Mouse (Mus musculus): ENCODE results near the gene Gm20817.
"Not testable (repeated sequence)": the region's sequence is repeated elsewhere in the genome, so short reads cannot be mapped to it uniquely, and the experiment has no call there.

Gene Gm20817

DNA sequence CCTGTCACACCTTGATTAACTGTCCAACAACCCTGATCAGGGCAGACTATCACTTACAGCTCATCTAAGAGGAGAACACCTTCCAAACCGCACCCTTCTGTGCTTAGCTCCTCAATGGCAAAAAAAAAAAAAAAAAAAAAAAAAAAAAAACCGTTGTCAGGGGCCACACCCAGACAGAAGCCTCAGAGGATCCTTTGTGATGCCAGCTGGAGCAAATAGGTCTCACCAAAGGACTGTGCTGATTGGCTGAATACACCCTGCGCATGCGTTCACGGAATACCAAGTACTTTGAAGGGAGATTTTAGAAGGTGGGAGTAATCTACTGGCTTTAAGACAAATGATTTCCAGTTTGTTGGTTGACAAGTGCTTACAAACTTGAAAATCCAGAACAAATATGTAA, at the start of gene Gm20817:
Gene Gm20817 (minus strand): TSS at position 101 of the 400 bp plus-strand sequence.
- DNase-seq (ENCODE audit: low spot score) = not testable (repeated sequence)
